Mouse (Mus musculus): Measurements from ENCODE around the gene Asf1b. TPM values are rescaled to one million over a fixed set of nuclear protein-coding genes. Genes with fewer than 3 reads are reported as not detected.

Asf1b gene
- polyA plus RNA-seq (2014; fragmentation: Illumina TruSeq; extraction: RNeasy Lipid Tissue Mini Kit (QIAGEN cat#74804); ENCODE audit: low read depth, low replicate concordance): 2.5 TPM

DNA sequence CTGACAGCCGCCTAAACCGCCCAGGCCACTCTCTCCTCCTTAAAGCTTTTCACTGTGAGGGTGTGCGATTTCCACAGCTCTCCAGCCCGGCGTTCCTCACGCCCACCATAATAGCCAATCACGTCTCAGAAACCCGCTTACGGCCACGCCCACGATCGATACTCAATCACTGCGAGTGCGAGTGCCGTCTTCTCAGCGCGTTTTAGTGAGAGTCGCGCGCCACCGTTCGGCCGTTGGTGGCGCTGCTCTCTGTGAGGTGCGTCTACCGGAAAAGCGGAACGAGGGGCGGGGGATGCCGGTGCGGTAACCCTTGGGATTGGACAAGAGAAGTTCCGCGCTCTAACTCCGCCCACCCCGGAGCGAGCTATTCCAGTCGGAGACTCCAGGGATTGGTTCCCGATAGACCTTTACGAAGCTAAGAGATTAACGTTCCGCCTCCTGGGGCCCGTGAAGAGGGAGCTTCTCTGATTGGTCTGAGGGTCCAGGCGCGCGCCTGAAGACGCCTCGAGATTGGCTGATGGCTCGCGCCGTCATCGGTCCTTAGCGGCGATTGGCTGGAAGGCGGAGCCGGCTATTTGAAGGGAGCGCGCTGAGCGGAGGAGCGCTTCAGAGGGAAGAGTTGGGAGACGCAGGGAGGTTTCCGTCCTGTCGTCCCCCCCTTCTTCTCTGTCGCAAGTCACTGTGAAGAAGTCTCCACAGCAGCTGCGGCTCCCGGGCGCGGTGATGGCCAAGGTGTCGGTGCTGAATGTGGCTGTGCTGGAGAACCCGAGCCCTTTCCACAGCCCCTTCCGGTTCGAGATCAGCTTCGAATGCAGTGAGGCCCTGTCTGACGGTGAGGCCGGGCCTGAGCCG, at the start of gene Asf1b, which contains the start of gene Gm10644:
Asf1b (plus strand) TSS at position 402 of the 852 bp plus-strand sequence.
Gm10644 (minus strand) TSS at position 100 of the 852 bp plus-strand sequence.

DNA sequence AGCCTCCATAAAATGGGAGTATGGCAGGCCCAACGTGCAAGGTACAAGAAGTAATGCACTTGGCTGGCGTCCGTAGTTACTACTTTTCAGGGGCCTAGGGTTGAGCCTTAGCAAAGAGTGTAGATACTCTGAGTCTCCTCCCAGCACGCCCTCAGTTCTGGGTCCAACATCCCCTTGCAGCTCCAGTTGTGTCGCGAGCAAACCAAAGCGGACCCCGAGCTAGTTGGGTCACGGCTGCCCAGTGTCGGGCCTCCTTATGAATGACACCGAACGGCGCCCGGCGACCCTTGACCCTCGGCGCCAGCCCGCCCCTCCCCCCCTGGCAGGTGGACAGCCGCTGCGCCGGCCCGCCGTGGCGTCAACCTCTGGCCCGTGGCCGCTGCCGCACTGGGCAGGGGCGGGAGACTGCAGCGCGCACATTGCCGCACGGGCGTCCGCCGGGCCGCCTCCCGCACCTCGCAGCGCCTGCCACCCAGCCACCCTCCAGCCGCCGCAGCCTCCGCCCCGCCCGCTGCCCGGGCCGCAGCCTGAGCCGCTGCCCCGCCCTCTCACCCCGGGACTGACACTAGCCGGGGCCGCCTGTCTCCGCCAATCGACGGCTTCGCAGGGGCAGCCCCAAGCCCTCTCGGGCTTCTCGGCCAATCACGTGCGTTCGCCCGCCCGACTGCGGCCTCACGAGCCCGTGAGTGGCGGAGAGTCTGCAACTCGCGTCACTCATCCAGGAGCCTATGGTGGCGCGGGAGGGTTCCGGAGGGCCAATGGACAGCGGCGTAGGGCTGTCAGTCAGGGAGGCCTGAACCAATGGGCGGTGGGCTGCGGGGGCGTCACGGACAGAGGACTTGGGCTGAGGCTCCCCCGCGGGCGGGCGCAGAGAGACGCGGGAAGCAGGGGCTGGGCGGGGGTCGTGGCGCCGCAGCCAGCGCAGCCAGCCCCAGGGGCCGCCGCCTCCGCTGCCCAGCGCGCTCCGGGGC, 17.1 kb downstream of the Asf1b start, which contains the start of gene Prkaca:
Prkaca (plus strand) TSS at position 844 of the 971 bp plus-strand sequence.

DNA sequence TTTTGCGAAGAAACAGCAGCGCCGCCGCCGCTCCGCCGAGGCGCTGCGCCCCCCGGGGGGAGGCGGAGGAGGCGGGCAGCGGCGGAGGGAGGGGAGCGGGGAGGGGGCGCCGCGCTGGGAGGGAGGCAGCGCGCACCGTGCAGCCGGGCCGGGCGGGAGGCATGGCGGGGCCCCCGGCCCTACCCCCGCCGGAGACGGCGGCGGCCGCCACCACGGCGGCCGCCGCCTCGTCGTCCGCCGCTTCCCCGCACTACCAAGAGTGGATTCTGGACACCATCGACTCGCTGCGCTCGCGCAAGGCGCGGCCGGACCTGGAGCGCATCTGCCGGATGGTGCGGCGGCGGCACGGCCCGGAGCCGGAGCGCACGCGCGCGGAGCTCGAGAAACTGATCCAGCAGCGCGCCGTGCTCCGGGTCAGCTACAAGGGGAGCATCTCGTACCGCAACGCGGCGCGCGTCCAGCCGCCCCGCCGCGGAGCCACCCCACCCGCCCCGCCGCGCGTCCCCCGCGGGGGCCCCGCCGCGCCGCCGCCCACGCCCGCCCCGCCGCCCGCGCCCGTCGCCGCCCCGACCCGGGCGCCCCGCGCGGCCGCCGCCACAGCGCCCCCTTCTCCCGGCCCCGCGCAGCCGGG, 42.3 kb downstream of the Asf1b start, which contains the start of gene Samd1:
Samd1 (plus strand) TSS at position 162 of the 631 bp plus-strand sequence.

DNA sequence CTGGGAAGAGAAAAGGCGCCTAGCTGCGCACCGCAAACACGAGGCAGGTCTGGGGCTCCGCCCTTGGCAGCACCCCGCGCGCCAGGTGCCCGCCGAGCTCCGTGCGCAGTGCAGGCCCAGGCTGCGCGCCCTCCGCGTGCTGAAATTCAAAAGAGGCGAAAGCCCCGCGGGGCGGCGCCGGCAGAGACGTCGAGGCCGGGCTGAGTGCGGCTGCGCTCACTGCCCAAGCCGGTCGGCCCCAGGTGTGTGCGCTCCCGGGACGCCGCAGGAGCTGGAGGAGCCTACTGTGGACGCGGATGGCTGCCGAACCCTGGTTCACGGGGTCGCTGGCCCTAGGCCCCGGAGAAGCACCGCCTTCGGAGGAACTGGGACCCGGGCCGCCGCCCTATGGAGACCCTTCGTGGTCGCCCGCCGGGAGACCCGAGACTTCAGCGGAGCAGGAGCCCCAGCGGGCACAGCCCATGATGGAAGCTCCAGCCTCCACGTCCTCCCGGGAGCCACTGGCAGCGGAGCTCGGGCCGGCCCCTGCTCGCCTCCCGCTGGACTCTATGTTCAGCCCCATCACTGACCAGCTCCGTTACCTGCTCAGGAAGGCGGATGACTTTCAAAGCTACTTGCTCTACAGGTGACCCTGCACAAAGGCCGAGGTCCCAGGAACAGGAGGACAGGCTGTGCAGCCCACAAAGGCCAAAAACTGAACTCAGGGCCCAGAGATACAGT, 46.1 kb downstream of the Asf1b start, which contains the start of gene 1700067K01Rik:
1700067K01Rik (plus strand) TSS at position 222 of the 720 bp plus-strand sequence.

DNA sequence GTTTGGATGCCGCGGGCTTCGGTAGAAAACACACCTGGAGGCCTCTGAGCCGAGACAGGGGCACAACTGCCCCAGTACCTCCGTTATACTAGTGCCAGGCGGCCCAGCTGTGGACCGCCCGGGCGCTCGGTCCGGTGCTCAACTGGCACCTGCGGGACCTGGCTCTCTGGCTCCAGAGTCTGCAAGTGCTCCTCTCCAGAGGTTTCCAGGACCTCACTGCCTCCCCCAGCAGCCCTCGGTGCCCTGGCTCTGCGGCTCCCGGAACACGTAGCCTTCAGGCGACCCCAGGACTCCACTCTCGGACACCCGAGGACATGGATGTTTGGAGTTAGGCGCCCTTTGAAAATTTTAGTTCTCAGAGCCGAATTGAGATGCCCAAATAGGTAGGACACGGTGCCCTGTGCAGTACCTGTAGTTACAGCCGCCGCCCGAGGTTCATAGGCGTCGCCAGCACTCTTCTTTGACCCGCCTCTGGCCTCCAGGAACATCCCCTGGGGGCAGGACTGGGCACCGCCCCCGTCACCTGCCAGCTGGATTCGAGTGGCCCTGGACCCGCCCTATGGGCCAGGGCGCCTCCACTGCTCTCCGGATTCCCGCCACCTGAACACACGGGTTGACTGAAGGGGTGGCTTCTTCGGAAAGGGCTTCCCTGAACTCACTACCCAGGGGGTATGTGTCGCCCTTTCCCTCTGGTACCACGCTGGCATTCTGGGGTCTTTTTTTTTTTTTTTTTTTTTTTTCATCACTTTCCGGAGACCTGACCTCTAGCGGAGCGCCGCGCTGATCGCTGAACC, 56.6 kb downstream of the Asf1b start, which contains the start of gene 2210011C24Rik:
2210011C24Rik (minus strand) TSS at position 467 of the 794 bp plus-strand sequence.

Other genes with a start within 250 kb of the Asf1b start
- 19.5 TPM for gene Ddx39, start 240.3 kb upstream of the Asf1b start, polyA plus RNA-seq (2014; fragmentation: Illumina TruSeq; extraction: RNeasy Lipid Tissue Mini Kit (QIAGEN cat#74804); ENCODE audit: low read depth, low replicate concordance)
- gene Adgre5, start 214.2 kb upstream of the Asf1b start, polyA plus RNA-seq (2014; fragmentation: Illumina TruSeq; extraction: RNeasy Lipid Tissue Mini Kit (QIAGEN cat#74804); ENCODE audit: low read depth, low replicate concordance): 45.7 TPM
- gene Adgrl1, start 55.4 kb upstream of the Asf1b start, polyA plus RNA-seq (2014; fragmentation: Illumina TruSeq; extraction: RNeasy Lipid Tissue Mini Kit (QIAGEN cat#74804); ENCODE audit: low read depth, low replicate concordance): 11.6 TPM
- gene Gm10644, start 302 bp upstream of the Asf1b start, polyA plus RNA-seq (2014; fragmentation: Illumina TruSeq; extraction: RNeasy Lipid Tissue Mini Kit (QIAGEN cat#74804); ENCODE audit: low read depth, low replicate concordance): 2.4 TPM
- gene Prkaca, start 17.5 kb downstream of the Asf1b start, polyA plus RNA-seq (2014; fragmentation: Illumina TruSeq; extraction: RNeasy Lipid Tissue Mini Kit (QIAGEN cat#74804); ENCODE audit: low read depth, low replicate concordance): 218 TPM
- gene Samd1, start 42.2 kb downstream of the Asf1b start, polyA plus RNA-seq (2014; fragmentation: Illumina TruSeq; extraction: RNeasy Lipid Tissue Mini Kit (QIAGEN cat#74804); ENCODE audit: low read depth, low replicate concordance): 20.0 TPM
- gene 1700067K01Rik, start 46.0 kb downstream of the Asf1b start, polyA plus RNA-seq (2014; fragmentation: Illumina TruSeq; extraction: RNeasy Lipid Tissue Mini Kit (QIAGEN cat#74804); ENCODE audit: low read depth, low replicate concordance): not detected
- 4.4 TPM for gene 2210011C24Rik, start 56.7 kb downstream of the Asf1b start, polyA plus RNA-seq (2014; fragmentation: Illumina TruSeq; extraction: RNeasy Lipid Tissue Mini Kit (QIAGEN cat#74804); ENCODE audit: low read depth, low replicate concordance)
- gene Palm3, start 66.0 kb downstream of the Asf1b start, polyA plus RNA-seq (2014; fragmentation: Illumina TruSeq; extraction: RNeasy Lipid Tissue Mini Kit (QIAGEN cat#74804); ENCODE audit: low read depth, low replicate concordance): 0.29 TPM
- gene Il27ra, start 87.1 kb downstream of the Asf1b start, polyA plus RNA-seq (2014; fragmentation: Illumina TruSeq; extraction: RNeasy Lipid Tissue Mini Kit (QIAGEN cat#74804); ENCODE audit: low read depth, low replicate concordance): 3.0 TPM
- gene Rln3, start 89.5 kb downstream of the Asf1b start, polyA plus RNA-seq (2014; fragmentation: Illumina TruSeq; extraction: RNeasy Lipid Tissue Mini Kit (QIAGEN cat#74804); ENCODE audit: low read depth, low replicate concordance): not detected
- gene Gm10643, start 109.6 kb downstream of the Asf1b start, polyA plus RNA-seq (2014; fragmentation: Illumina TruSeq; extraction: RNeasy Lipid Tissue Mini Kit (QIAGEN cat#74804); ENCODE audit: low read depth, low replicate concordance): 4.3 TPM
- 8.2 TPM for gene Rfx1, start 111.3 kb downstream of the Asf1b start, polyA plus RNA-seq (2014; fragmentation: Illumina TruSeq; extraction: RNeasy Lipid Tissue Mini Kit (QIAGEN cat#74804); ENCODE audit: low read depth, low replicate concordance)
- 9.7 TPM for gene Dcaf15, start 149.3 kb downstream of the Asf1b start, polyA plus RNA-seq (2014; fragmentation: Illumina TruSeq; extraction: RNeasy Lipid Tissue Mini Kit (QIAGEN cat#74804); ENCODE audit: low read depth, low replicate concordance)
- not detected for gene Podnl1, start 170.5 kb downstream of the Asf1b start, polyA plus RNA-seq (2014; fragmentation: Illumina TruSeq; extraction: RNeasy Lipid Tissue Mini Kit (QIAGEN cat#74804); ENCODE audit: low read depth, low replicate concordance)
- 10.9 TPM for gene Cc2d1a, start 192.4 kb downstream of the Asf1b start, polyA plus RNA-seq (2014; fragmentation: Illumina TruSeq; extraction: RNeasy Lipid Tissue Mini Kit (QIAGEN cat#74804); ENCODE audit: low read depth, low replicate concordance)
- gene 4930432K21Rik, start 192.5 kb downstream of the Asf1b start, polyA plus RNA-seq (2014; fragmentation: Illumina TruSeq; extraction: RNeasy Lipid Tissue Mini Kit (QIAGEN cat#74804); ENCODE audit: low read depth, low replicate concordance): 0.34 TPM
- gene Nanos3, start 229.7 kb downstream of the Asf1b start, polyA plus RNA-seq (2014; fragmentation: Illumina TruSeq; extraction: RNeasy Lipid Tissue Mini Kit (QIAGEN cat#74804); ENCODE audit: low read depth, low replicate concordance): not detected

Measured in heart, adult 10 weeks (tissue).